Mouse (Mus musculus) midbrain, embryonic 10.5 days (tissue): Measurements from ENCODE around the gene Patj. TPM values are rescaled to one million over a fixed set of nuclear protein-coding genes. Genes with fewer than 3 reads are reported as not detected.

ENCODE experiments used
- DNase-seq: peaks from one replicate; pipeline ENCODE4 v3.0.0-alpha.2; 2017; ENCODE audit warnings: low spot score
- H3K27ac ChIP-seq: fragments of 300-500 bp; sonication (generic); replicated peaks from 2 replicates; pipeline ENCODE4 v1.5.1; 2016; ENCODE audit warnings: mild to moderate bottlenecking
- H3K27me3 ChIP-seq: fragments of 300-500 bp; sonication (generic); 2 replicates; pipeline ENCODE4 v1.6.1; 2016; ENCODE audit warnings: low read depth, mild to moderate bottlenecking; ENCODE audit not compliant: poor library complexity, severe bottlenecking
- H3K36me3 ChIP-seq: fragments of 300-500 bp; sonication (generic); 2 replicates; pipeline ENCODE4 v1.6.1; 2016; ENCODE audit warnings: mild to moderate bottlenecking, moderate library complexity
- H3K4me1 ChIP-seq: fragments of 300-500 bp; sonication (generic); 2 replicates; pipeline ENCODE4 v1.6.1; 2016
- H3K4me3 ChIP-seq: fragments of 300-500 bp; sonication (generic); 2 replicates; pipeline ENCODE4 v1.5.1; 2016; ENCODE audit warnings: mild to moderate bottlenecking, moderate library complexity
- H3K9me3 ChIP-seq: fragments of 300-500 bp; sonication (generic); replicated peaks from 2 replicates; pipeline ENCODE4 v1.6.1; 2016; ENCODE audit warnings: mild to moderate bottlenecking
- WGBS: fragments of 180-500 bp; shearing (Covaris S2); methylation state at CpG from one replicate; pipeline ENCODE4 v1.1.7; 2016; 5-methylcytosine and 5-hydroxymethylcytosine counted together
- polyA plus RNA-seq: library from polyadenylated mRNA; unstranded; fragments of >200 nt; fragmentation: Nextera tagmentation; extraction: Ambion mirVana; gene quantifications from 2 replicates; pipeline ENCODE4 v1.2.1, GENCODE M21; 2016

The Patj gene
- polyA plus RNA-seq, 1 experiment from 2014 or later, result 5.0 TPM

- 98% methylated on average over 7 of the region's 7 CpGs for WGBS
- peaks cover 7% of the 10 kb centered on the region for H3K9me3 ChIP-seq
Measured at GRCm38 (mm10) chr4:98665884-98666283, 270.3 kb downstream of the Patj start.

GRCm38 (mm10) chr4:98666451-98666850, 270.9 kb downstream of the Patj start:
- 95% methylated on average over 1 of the region's 1 CpGs for WGBS
- H3K36me3 ChIP-seq, result no peaks in the 10 kb centered on the region

More at GRCm38 (mm10) chr4:98665884-98666283, 270.3 kb downstream of the Patj start:
- DNase-seq, result no peak
- no peak overlapping the region for H3K4me3 ChIP-seq
- H3K27ac ChIP-seq, result no peak overlapping the region
- H3K4me1 ChIP-seq, result no peaks in the 10 kb centered on the region
- no peaks in the 10 kb centered on the region for H3K27me3 ChIP-seq
- H3K36me3 ChIP-seq, result no peaks in the 10 kb centered on the region

GRCm38 (mm10) chr4:98667009-98667408, 271.4 kb downstream of the Patj start:
- H3K4me3 ChIP-seq, result no peak overlapping the region
- no peaks in the 10 kb centered on the region for H3K4me1 ChIP-seq
- no peak overlapping the region for H3K27ac ChIP-seq
- H3K36me3 ChIP-seq, result no peaks in the 10 kb centered on the region
- H3K27me3 ChIP-seq, result no peaks in the 10 kb centered on the region
- DNase-seq, result no peak
- 84% methylated on average over 3 of the region's 3 CpGs for WGBS
- H3K9me3 ChIP-seq, result peaks cover 7% of the 10 kb centered on the region

More at GRCm38 (mm10) chr4:98666451-98666850, 270.9 kb downstream of the Patj start:
- Histone ChIP-seq H3K4me3 (no peak overlapping the region), H3K4me1 (no peaks in the 10 kb centered on the region), H3K9me3 (peaks cover 7% of the 10 kb centered on the region), H3K27ac (no peak overlapping the region), H3K27me3 (no peaks in the 10 kb centered on the region)
- DNase-seq, result no peak

- Histone ChIP-seq H3K4me1 (no peaks in the 10 kb centered on the region), H3K27me3 (no peaks in the 10 kb centered on the region), H3K36me3 (no peaks in the 10 kb centered on the region), H3K27ac (no peak overlapping the region), H3K4me3 (no peak overlapping the region), H3K9me3 (no peaks in the 10 kb centered on the region)
- WGBS, result 81% methylated on average over 9 of the region's 9 CpGs
- no peak for DNase-seq
Measured at GRCm38 (mm10) chr4:98677506-98677905, 281.9 kb downstream of the Patj start.

GRCm38 (mm10) chr4:98686678-98687267, 291.2 kb downstream of the Patj start:
- no peaks in the 10 kb centered on the region for H3K9me3 ChIP-seq
- H3K4me1 ChIP-seq, result peaks cover 9% of the 10 kb centered on the region; the same call in 1 of the 2 replicates
- H3K4me3 ChIP-seq, result no peak overlapping the region
- H3K27ac ChIP-seq, result no peak overlapping the region
- no peaks in the 10 kb centered on the region for H3K36me3 ChIP-seq
- no peaks in the 10 kb centered on the region for H3K27me3 ChIP-seq
- DNase-seq, result no peak
- WGBS, result 88% methylated on average over 11 of the region's 11 CpGs

- no peak overlapping the region for H3K27ac ChIP-seq
- H3K4me3 ChIP-seq, result no peak overlapping the region
- 83% methylated on average over 11 of the region's 11 CpGs for WGBS
- no peaks in the 10 kb centered on the region for H3K27me3 ChIP-seq
- no peaks in the 10 kb centered on the region for H3K9me3 ChIP-seq
- DNase-seq, result no peak
- peaks cover 9% of the 10 kb centered on the region; the same call in 1 of the 2 replicates for H3K4me1 ChIP-seq
- H3K36me3 ChIP-seq, result no peaks in the 10 kb centered on the region
Measured at GRCm38 (mm10) chr4:98688116-98688515, 292.5 kb downstream of the Patj start.

GRCm38 (mm10) chr4:98688520-98688919, 292.9 kb downstream of the Patj start:
- Histone ChIP-seq H3K36me3 (no peaks in the 10 kb centered on the region), H3K9me3 (no peaks in the 10 kb centered on the region), H3K27ac (no peak overlapping the region), H3K4me1 (peaks cover 9% of the 10 kb centered on the region; the same call in 1 of the 2 replicates), H3K27me3 (no peaks in the 10 kb centered on the region), H3K4me3 (no peak overlapping the region)
- WGBS, result 88% methylated on average over 9 of the region's 9 CpGs
- DNase-seq, result no peak

GRCm38 (mm10) chr4:98689988-98690387, 294.4 kb downstream of the Patj start:
- Histone ChIP-seq H3K9me3 (no peaks in the 10 kb centered on the region), H3K27ac (no peak overlapping the region), H3K4me3 (no peak overlapping the region), H3K36me3 (no peaks in the 10 kb centered on the region), H3K27me3 (no peaks in the 10 kb centered on the region), H3K4me1 (peaks cover 9% of the 10 kb centered on the region; the same call in 1 of the 2 replicates)
- 93% methylated on average over 1 of the region's 1 CpGs for WGBS
- no peak for DNase-seq

- no peaks in the 10 kb centered on the region for H3K36me3 ChIP-seq
- 77% methylated on average over 9 of the region's 9 CpGs for WGBS
- no peaks in the 10 kb centered on the region for H3K9me3 ChIP-seq
- no peak overlapping the region for H3K4me3 ChIP-seq
- no peaks in the 10 kb centered on the region for H3K4me1 ChIP-seq
- DNase-seq, result no peak
- H3K27me3 ChIP-seq, result no peaks in the 10 kb centered on the region
- no peak overlapping the region for H3K27ac ChIP-seq
Measured at GRCm38 (mm10) chr4:98693465-98694185, 298.0 kb downstream of the Patj start.

GRCm38 (mm10) chr4:98697932-98698331, 302.3 kb downstream of the Patj start:
- H3K27me3 ChIP-seq, result no peaks in the 10 kb centered on the region
- no peak overlapping the region for H3K4me3 ChIP-seq
- WGBS, result 87% methylated on average over 4 of the region's 4 CpGs
- H3K27ac ChIP-seq, result no peak overlapping the region
- H3K9me3 ChIP-seq, result no peaks in the 10 kb centered on the region
- H3K36me3 ChIP-seq, result no peaks in the 10 kb centered on the region
- peaks cover 15% of the 10 kb centered on the region for H3K4me1 ChIP-seq
- DNase-seq, result no peak

- H3K9me3 ChIP-seq, result no peaks in the 10 kb centered on the region
- no peak for DNase-seq
- H3K4me3 ChIP-seq, result no peak overlapping the region
- no peaks in the 10 kb centered on the region for H3K36me3 ChIP-seq
- peaks cover 15% of the 10 kb centered on the region for H3K4me1 ChIP-seq
- H3K27ac ChIP-seq, result no peak overlapping the region
- 63% methylated on average over 3 of the region's 3 CpGs for WGBS
- no peaks in the 10 kb centered on the region for H3K27me3 ChIP-seq
Measured at GRCm38 (mm10) chr4:98698921-98699320, 303.3 kb downstream of the Patj start.

GRCm38 (mm10) chr4:98700156-98700555, 304.6 kb downstream of the Patj start:
- no peaks in the 10 kb centered on the region for H3K36me3 ChIP-seq
- H3K27ac ChIP-seq, result no peak overlapping the region
- H3K4me1 ChIP-seq, result peaks cover 15% of the 10 kb centered on the region
- H3K27me3 ChIP-seq, result no peaks in the 10 kb centered on the region
- no peak overlapping the region for H3K4me3 ChIP-seq
- DNase-seq, result no peak
- no peaks in the 10 kb centered on the region for H3K9me3 ChIP-seq
- 90% methylated on average over 3 of the region's 3 CpGs for WGBS

GRCm38 (mm10) chr4:98702201-98702894, 306.8 kb downstream of the Patj start:
- 44% methylated on average over 12 of the region's 12 CpGs for WGBS
- peak; percentile 79 for DNase-seq
- Histone ChIP-seq H3K4me1 (peaks cover 15% of the 10 kb centered on the region), H3K9me3 (no peaks in the 10 kb centered on the region), H3K27me3 (no peaks in the 10 kb centered on the region), H3K4me3 (no peak overlapping the region), H3K27ac (no peak overlapping the region), H3K36me3 (no peaks in the 10 kb centered on the region)
